Mouse (Mus musculus) olfactory bulb, adult 2 months (tissue): ENCODE measurements around the gene Hist1h3c. TPM values are rescaled to one million over a fixed set of nuclear protein-coding genes. Genes with fewer than 3 reads are reported as not detected.
A peak's percentile ranks its signal among the peaks of the same experiment; 100 is the strongest.

Experiments used
- H3K27ac ChIP-seq: fragments of 200-500 bp; 2 replicates; pipeline ENCODE4 v1.5.1; 2012; ENCODE audit warnings: low read depth, low read length; ENCODE audit not compliant: insufficient read depth
- H3K4me1 ChIP-seq: fragments of 200-500 bp; 2 replicates; pipeline ENCODE4 v1.6.1; 2012; ENCODE audit warnings: low read length; ENCODE audit not compliant: control insufficient read depth, insufficient read depth
- H3K4me3 ChIP-seq: fragments of 200-500 bp; 2 replicates; pipeline ENCODE4 v1.5.1; 2012; ENCODE audit warnings: mild to moderate bottlenecking, low read depth, low read length, moderate library complexity; ENCODE audit not compliant: insufficient read depth
- CTCF ChIP-seq: fragments of 200-500 bp; IDR thresholded peaks from 2 replicates; pipeline ENCODE4 v1.5.1; 2012; ENCODE audit warnings: low read depth, mild to moderate bottlenecking, low read length, moderate library complexity; ENCODE audit not compliant: insufficient read depth
- POLR2A ChIP-seq: fragments of 200-500 bp; IDR thresholded peaks from 2 replicates; pipeline ENCODE4 v1.6.1; 2012; ENCODE audit warnings: mild to moderate bottlenecking, low read depth, low read length, moderate library complexity; ENCODE audit not compliant: insufficient read depth
- WGBS: fragments of 180-500 bp; shearing (Covaris S2); methylation state at CpG from one replicate; pipeline ENCODE4 v1.1.7; 2018; 5-methylcytosine and 5-hydroxymethylcytosine counted together
- polyA plus RNA-seq: library from polyadenylated mRNA; stranded (reverse); fragments of >200 nt; gene quantifications from 2 replicates; pipeline ENCODE4 v1.2.4, GENCODE M21; 2012; ENCODE audit warnings: low replicate concordance; ENCODE audit not compliant: missing spikeins, insufficient read depth, insufficient read length

The Hist1h3c gene
- polyA plus RNA-seq, 1 experiment, result not detected

DNA sequence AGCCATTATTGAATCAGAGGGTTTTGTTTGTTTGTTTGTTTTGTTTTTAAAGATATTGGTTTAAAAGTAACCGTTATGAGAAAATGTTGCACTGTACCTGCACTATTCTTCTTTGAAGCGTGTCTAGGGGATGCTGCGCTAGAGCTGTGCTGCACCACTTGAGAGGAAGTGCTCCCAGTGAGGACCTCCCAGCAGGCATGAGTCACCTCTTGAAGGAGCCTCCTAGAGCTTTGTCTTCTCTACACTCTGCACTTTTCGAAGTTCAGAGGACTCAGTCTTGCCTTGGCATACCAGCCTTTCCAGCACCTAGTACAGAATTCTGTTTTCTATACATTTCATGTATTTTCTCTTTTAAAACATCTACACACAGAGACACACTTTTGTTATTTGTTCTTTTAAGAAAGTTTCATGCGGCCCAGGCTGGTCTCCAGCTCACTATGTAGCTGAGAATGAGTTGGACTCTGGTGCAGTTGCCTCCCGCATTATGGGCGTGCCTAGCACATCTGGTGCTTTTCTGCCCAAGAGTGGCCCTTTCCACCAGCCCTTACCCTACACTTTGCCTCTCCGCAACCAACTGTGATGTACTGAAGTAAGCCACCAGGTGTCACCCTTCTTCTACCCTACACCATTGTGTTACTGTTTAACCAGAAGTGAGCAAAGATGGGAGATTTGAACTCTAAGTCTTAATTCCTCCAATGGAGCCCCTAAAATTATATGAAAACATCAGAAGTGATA is 44.4 kb downstream of the Hist1h3c start:
- 21% methylated on average over 8 of the region's 8 CpGs for WGBS
- TF ChIP-seq POLR2A (no peak), CTCF (no peak)

DNA sequence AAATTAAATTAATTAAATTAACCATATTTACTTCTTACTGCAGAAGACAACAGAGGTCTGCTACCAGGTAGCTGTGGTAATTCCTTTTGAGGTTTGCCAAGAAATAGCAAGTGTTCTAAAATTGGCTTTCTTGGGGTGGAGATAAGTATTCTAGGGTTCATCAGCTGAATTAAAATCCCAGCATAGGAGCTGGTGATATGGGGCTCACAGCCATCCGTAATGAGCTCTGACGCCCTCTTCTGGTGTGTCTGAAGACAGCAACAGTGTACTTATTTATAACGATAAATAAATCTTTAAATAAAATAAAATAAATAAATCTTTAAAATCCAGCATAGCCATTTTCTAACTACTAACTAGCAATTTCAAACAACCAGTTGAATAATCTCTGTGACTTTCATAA is 45.6 kb downstream of the Hist1h3c start:
- Histone ChIP-seq H3K27ac (no peak overlapping the region), H3K4me3 (no peak overlapping the region), H3K4me1 (peaks cover 5% of the 10 kb centered on the region; the same call in 1 of the 2 replicates)
- TF ChIP-seq CTCF (no peak), POLR2A (no peak)
- 59% methylated on average over 3 of the region's 3 CpGs for WGBS

More for the DNA sequence above, 44.4 kb downstream of the Hist1h3c start:
- H3K4me3 ChIP-seq, result no peak overlapping the region
- peaks cover 3% of the 10 kb centered on the region; the same call in 1 of the 2 replicates for H3K4me1 ChIP-seq
- no peak overlapping the region for H3K27ac ChIP-seq

DNA sequence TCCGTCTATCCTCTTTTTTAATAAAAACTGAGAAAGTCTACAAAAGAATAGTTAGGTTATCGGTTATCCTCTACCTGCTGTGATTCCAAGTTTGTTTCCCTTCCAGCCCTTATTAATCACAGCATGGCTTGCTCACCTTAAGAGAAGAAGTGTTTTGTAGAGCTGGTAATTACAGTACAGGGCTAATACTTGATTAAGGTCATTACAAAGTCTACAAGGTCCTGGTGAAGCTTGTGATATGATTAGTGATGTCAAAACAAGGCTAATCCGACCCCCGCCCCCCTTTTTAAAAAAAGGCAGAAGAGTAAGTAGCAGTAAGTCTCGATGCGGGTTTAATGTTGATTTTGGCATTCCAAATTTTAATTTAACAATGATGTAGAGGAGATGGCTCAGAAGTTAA is 46.4 kb downstream of the Hist1h3c start:
- 52% methylated on average over 6 of the region's 6 CpGs for WGBS
- TF ChIP-seq POLR2A (no peak), CTCF (no peak)
- Histone ChIP-seq H3K4me1 (peaks cover 5% of the 10 kb centered on the region; the same call in 1 of the 2 replicates), H3K4me3 (no peak overlapping the region), H3K27ac (no peak overlapping the region)

DNA sequence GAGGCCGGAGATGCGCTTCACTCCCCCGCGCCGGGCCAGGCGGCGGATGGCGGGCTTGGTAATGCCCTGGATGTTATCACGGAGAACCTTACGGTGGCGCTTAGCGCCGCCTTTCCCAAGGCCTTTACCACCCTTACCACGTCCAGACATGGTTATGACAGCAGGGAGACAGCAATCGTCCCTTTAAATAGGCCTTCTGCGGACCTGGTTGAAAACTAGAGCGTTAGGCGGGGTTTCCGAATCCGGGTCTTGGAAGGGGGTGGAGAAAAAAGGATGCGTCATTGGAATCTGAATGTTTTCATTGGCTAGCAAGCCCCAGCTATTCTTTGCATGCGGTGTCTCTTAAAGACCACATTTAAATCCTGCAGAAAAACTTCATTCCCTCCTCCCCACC is 47.1 kb downstream of the Hist1h3c start, which contains the start of gene Hist1h4c:
Gene Hist1h4c, minus strand, starts transcription at position 155 of the 394 bp plus-strand sequence.
- Histone ChIP-seq H3K4me1 (peaks cover 5% of the 10 kb centered on the region; the same call in 1 of the 2 replicates), H3K4me3 (peak within 1 kb of the TSS; percentile 73), H3K27ac (peak within 1 kb of the TSS; percentile 47)
- peak; percentile 99 for TF ChIP-seq POLR2A
- TF ChIP-seq CTCF, result no peak
- WGBS, result under 1% methylated on average over 22 of the region's 22 CpGs

DNA sequence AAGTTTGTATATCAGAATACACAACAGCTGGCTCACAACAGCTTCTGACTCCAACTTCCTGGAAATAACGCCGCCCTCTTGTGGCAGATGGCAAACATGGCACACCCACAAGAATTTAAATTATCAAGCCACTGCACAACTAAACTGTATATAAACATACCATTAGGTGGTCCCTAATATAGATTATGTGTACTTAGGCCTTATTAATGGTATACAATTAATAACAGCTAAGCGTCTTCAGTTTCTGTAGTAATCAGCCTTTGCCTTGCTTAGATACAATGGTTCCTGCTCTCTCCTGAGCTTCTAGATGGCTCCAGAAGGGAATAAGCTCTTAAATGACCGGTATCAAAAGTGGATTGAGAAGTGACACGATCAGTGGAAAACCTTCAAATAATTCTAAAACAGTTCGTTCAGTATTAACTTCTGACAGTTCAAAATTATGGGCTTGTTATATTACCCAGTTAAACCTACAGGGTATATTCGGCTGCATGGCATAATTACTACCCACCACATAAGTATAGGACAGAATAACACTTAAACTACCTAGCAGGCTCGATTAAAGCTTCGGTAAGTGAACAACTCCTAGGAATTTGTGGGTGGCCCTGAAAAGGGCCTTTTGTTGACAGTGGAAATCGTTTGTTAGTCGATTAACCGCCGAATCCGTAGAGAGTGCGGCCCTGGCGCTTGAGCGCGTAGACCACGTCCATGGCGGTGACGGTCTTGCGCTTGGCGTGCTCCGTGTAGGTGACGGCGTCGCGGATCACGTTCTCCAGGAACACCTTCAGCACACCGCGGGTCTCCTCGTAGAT is 47.7 kb downstream of the Hist1h3c start:
- TF ChIP-seq CTCF (no peak), POLR2A (no peak)
- H3K4me3 ChIP-seq, result peak overlapping the region; percentile 73
- H3K27ac ChIP-seq, result peak overlapping the region; percentile 47
- peaks cover 5% of the 10 kb centered on the region; the same call in 1 of the 2 replicates for H3K4me1 ChIP-seq
- WGBS, result under 1% methylated on average over 30 of the region's 32 CpGs

DNA sequence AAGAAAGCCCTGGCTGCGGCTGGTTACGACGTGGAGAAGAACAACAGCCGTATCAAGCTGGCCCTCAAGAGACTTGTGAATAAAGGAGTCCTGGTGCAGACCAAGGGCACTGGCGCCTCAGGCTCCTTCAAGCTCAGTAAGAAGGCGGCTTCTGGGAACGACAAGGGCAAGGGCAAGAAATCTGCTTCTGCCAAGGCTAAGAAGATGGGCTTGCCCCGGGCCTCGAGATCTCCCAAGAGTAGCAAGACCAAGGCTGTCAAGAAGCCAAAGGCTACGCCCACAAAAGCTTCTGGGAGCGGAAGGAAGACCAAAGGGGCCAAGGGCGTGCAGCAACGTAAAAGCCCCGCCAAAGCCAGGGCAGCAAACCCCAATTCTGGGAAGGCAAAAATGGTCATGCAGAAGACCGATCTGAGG is 49.3 kb downstream of the Hist1h3c start:
- Histone ChIP-seq H3K4me3 (no peak overlapping the region), H3K27ac (no peak overlapping the region), H3K4me1 (peaks cover 5% of the 10 kb centered on the region; the same call in 1 of the 2 replicates)
- no peak for TF ChIP-seq CTCF
- 70% methylated on average over 15 of the region's 15 CpGs for WGBS

DNA sequence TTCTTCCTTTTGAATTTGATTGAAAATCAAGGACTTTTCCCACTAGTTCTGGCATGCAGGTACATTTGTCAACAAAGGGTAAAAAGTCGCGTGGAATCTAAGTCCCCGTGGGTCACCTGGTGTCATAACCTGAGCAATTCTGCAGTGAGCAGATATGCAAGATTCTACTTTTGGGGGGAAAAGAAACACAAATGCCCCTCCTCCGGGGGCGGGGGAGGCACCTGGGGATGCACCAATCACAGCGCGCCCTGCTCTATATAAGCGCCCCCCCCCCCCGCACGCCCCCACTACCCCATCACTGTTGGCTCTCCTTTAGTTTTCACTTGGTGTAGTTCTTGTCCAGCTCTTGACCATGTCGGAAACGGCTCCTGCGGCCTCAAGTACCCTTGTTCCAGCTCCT is 49.9 kb downstream of the Hist1h3c start, which contains the start of gene Hist1h1t:
Gene Hist1h1t, plus strand, starts transcription at position 301 of the 400 bp plus-strand sequence.
- TF ChIP-seq CTCF, result no peak
- no peak for TF ChIP-seq POLR2A
- 54% methylated on average over 13 of the region's 13 CpGs for WGBS

More for the DNA sequence above, 49.9 kb downstream of the Hist1h3c start, which contains the start of gene Hist1h1t:
- no peak within 1 kb of the TSS for H3K4me3 ChIP-seq
- no peak within 1 kb of the TSS for H3K27ac ChIP-seq
- H3K4me1 ChIP-seq, result peaks cover 5% of the 10 kb centered on the region; the same call in 1 of the 2 replicates

Other genes starting within 250 kb of the Hist1h3c start
- gene Hist1h4h, start 214.6 kb downstream of the Hist1h3c start, polyA plus RNA-seq, result not detected in 2 replicates
- not detected in 2 replicates for gene Hist1h2af, start 211.7 kb downstream of the Hist1h3c start, polyA plus RNA-seq
- gene Hist1h3g, start 210.2 kb downstream of the Hist1h3c start, polyA plus RNA-seq, result not detected in 2 replicates
- gene Hist1h2bh, start 202.2 kb downstream of the Hist1h3c start, polyA plus RNA-seq, result not detected in 2 replicates
- gene Hist1h3f, start 201.6 kb downstream of the Hist1h3c start, polyA plus RNA-seq, result not detected in 2 replicates
- gene Hist1h4f, start 194.0 kb downstream of the Hist1h3c start, polyA plus RNA-seq, result not detected in 2 replicates
- not detected in 2 replicates for gene Hist1h1d, start 192.3 kb downstream of the Hist1h3c start, polyA plus RNA-seq
- gene Hist1h3e, start 183.2 kb downstream of the Hist1h3c start, polyA plus RNA-seq, result not detected in 2 replicates
- gene Hist1h2ae, start 174.4 kb downstream of the Hist1h3c start, polyA plus RNA-seq, result not detected in 2 replicates
- not detected in 2 replicates for gene Hist1h2bg, start 174.2 kb downstream of the Hist1h3c start, polyA plus RNA-seq
- not detected in 2 replicates for gene Hist1h2bf, start 171.4 kb downstream of the Hist1h3c start, polyA plus RNA-seq
- gene Hist1h2ad, start 171.2 kb downstream of the Hist1h3c start, polyA plus RNA-seq, result not detected in 2 replicates
- gene Hist1h3d, start 169.8 kb downstream of the Hist1h3c start, polyA plus RNA-seq, result not detected in 2 replicates
- not detected in 2 replicates for gene Hist1h4d, start 164.0 kb downstream of the Hist1h3c start, polyA plus RNA-seq
- not detected in 2 replicates for gene Hist1h2be, start 124.5 kb downstream of the Hist1h3c start, polyA plus RNA-seq
- not detected in 2 replicates for gene Hist1h1e, start 123.0 kb downstream of the Hist1h3c start, polyA plus RNA-seq
- gene Hist1h2ac, start 61.7 kb downstream of the Hist1h3c start, polyA plus RNA-seq, result not detected in 2 replicates
- not detected in 2 replicates for gene Hist1h2bc, start 61.4 kb downstream of the Hist1h3c start, polyA plus RNA-seq
- not detected in 2 replicates for gene Hist1h1t, start 49.8 kb downstream of the Hist1h3c start, polyA plus RNA-seq
- gene Hist1h4c, start 47.1 kb downstream of the Hist1h3c start, polyA plus RNA-seq, result not detected in 2 replicates
- not detected in 2 replicates for gene Hfe, start 34.7 kb downstream of the Hist1h3c start, polyA plus RNA-seq
- gene Hist1h1c, start 6.8 kb downstream of the Hist1h3c start, polyA plus RNA-seq, result not detected in 2 replicates
- not detected in 2 replicates for gene Hist1h2bb, start 1.1 kb upstream of the Hist1h3c start, polyA plus RNA-seq
- not detected in 2 replicates for gene Hist1h2ab, start 5.5 kb upstream of the Hist1h3c start, polyA plus RNA-seq
- not detected in 2 replicates for gene Hist1h3b, start 6.7 kb upstream of the Hist1h3c start, polyA plus RNA-seq
- not detected in 2 replicates for gene Hist1h4b, start 11.4 kb upstream of the Hist1h3c start, polyA plus RNA-seq
- not detected in 2 replicates for gene Hist1h4a, start 15.6 kb upstream of the Hist1h3c start, polyA plus RNA-seq
- gene Hist1h3a, start 16.8 kb upstream of the Hist1h3c start, polyA plus RNA-seq, result not detected in 2 replicates
- not detected in 2 replicates for gene Hist1h1a, start 18.1 kb upstream of the Hist1h3c start, polyA plus RNA-seq
- gene Trim38, start 24.3 kb upstream of the Hist1h3c start, polyA plus RNA-seq, result not detected in 2 replicates
- gene Slc17a2, start 61.4 kb upstream of the Hist1h3c start, polyA plus RNA-seq, result not detected in 2 replicates
- gene Slc17a3, start 93.8 kb upstream of the Hist1h3c start, polyA plus RNA-seq, result not detected in 2 replicates
- not detected in 2 replicates for gene Slc17a1, start 122.1 kb upstream of the Hist1h3c start, polyA plus RNA-seq
- gene Slc17a4, start 169.4 kb upstream of the Hist1h3c start, polyA plus RNA-seq, result not detected in 2 replicates
- gene Hist1h2ba, start 188.6 kb upstream of the Hist1h3c start, polyA plus RNA-seq, result not detected in 2 replicates
- gene Hist1h2aa, start 188.9 kb upstream of the Hist1h3c start, polyA plus RNA-seq, result not detected in 2 replicates
- not detected in 2 replicates for gene Scgn, start 245.6 kb upstream of the Hist1h3c start, polyA plus RNA-seq